Mouse (Mus musculus) bone marrow macrophage, adult 2 months (primary cell): ENCODE data around the gene Pnpla3.

Experiments used
- CTCF ChIP-seq: IDR thresholded peaks from 2 replicates; pipeline ENCODE4 v1.5.1; 2012; ENCODE audit warnings: low read depth, mild to moderate bottlenecking, low read length, moderate library complexity
- POLR2A ChIP-seq: IDR thresholded peaks from 2 replicates; pipeline ENCODE4 v1.6.1; 2012; ENCODE audit warnings: mild to moderate bottlenecking, low read depth, low read length, borderline replicate concordance

GRCm38 (mm10) chr15:84214476-84214875, 46.8 kb downstream of the Pnpla3 start:
- TF ChIP-seq CTCF (no peak), POLR2A (no peak)
